Mouse (Mus musculus) liver, adult 2 months (tissue): ENCODE data around the gene Gm10401.

Experiments used
- CTCF ChIP-seq: fragments of 200-500 bp; IDR thresholded peaks from 2 replicates; pipeline ENCODE4 v1.5.1; 2011; ENCODE audit warnings: low read depth, low read length, control low read depth
- POLR2A ChIP-seq: fragments of 200-500 bp; IDR thresholded peaks from 2 replicates; pipeline ENCODE4 v1.6.1; 2011; ENCODE audit warnings: low read length, control low read depth; ENCODE audit not compliant: insufficient read depth; ENCODE audit errors: extremely low read depth

GRCm38 (mm10) chr5:115070457-115070856, 27.6 kb downstream of the Gm10401 start:
- TF ChIP-seq CTCF = no peak
- no peak for TF ChIP-seq POLR2A
